Mouse (Mus musculus) CH12.LX (cell line): ENCODE measurements around the gene Tlcd1. TPM values are rescaled to one million over a fixed set of nuclear protein-coding genes. Genes with fewer than 3 reads are reported as not detected.
A peak's percentile ranks its signal among the peaks of the same experiment; 100 is the strongest.

Source experiments
- DNase-seq: peaks from one replicate; pipeline ENCODE4 v3.0.0-alpha.2; 2013; ENCODE audit errors: extremely low read depth
- H3K27ac ChIP-seq: 2 replicates; pipeline ENCODE4 v1.5.1; 2012; ENCODE audit warnings: low read depth, mild to moderate bottlenecking, control low read depth, moderate library complexity; ENCODE audit not compliant: insufficient read depth
- H3K27me3 ChIP-seq: replicated peaks from 2 replicates; pipeline ENCODE3; 2012; ENCODE audit warnings: inconsistent platforms
- H3K36me3 ChIP-seq, 2 experiments: replicated peaks in 1 of 2; 2 replicates each; pipeline versions ENCODE3 to v1.6.1; 2012; ENCODE audit warnings: inconsistent platforms in 1 of 2, low read length in 1 of 2, mild to moderate bottlenecking in 1 of 2, mixed read lengths in 1 of 2, moderate library complexity in 1 of 2; ENCODE audit not compliant: control insufficient read depth in 1 of 2, insufficient read depth in 1 of 2
- H3K4me1 ChIP-seq, 2 experiments: 2 replicates each; pipeline ENCODE4 v1.6.1; 2012; ENCODE audit warnings: inconsistent platforms in 1 of 2, moderate library complexity in 1 of 2; ENCODE audit not compliant: insufficient read depth in 2 of 2, control insufficient read depth in 1 of 2
- H3K4me2 ChIP-seq: 2 replicates; pipeline ENCODE4 v1.6.1; 2012; ENCODE audit warnings: low read depth, mild to moderate bottlenecking, control low read depth; ENCODE audit not compliant: poor library complexity, insufficient read depth, severe bottlenecking
- H3K4me3 ChIP-seq, 3 experiments: fragments of 150-350 bp in 1 of 3; sonication (generic) in 1 of 3; replicated peaks in 1 of 3; 2 replicates each; pipeline versions ENCODE3 to v1.5.1; 2011 to 2012; ENCODE audit warnings: low read depth in 2 of 3, low read length in 2 of 3, mild to moderate bottlenecking in 2 of 3, moderate library complexity in 2 of 3, control low read depth in 1 of 3, improper control_type of control experiment in 1 of 3, inconsistent platforms in 1 of 3, mixed read lengths in 1 of 3; ENCODE audit not compliant: poor library complexity in 1 of 3
- H3K79me2 ChIP-seq: replicated peaks from 2 replicates; pipeline ENCODE4 v1.6.1; 2012; ENCODE audit warnings: mild to moderate bottlenecking, moderate library complexity; ENCODE audit not compliant: control insufficient read depth, poor library complexity, insufficient read depth, severe bottlenecking; ENCODE audit errors: extremely low read depth
- H3K9ac ChIP-seq: 2 replicates; pipeline ENCODE4 v1.6.1; 2012; ENCODE audit warnings: low read depth, mild to moderate bottlenecking, control low read depth, moderate library complexity; ENCODE audit not compliant: insufficient read depth
- H3K9me3 ChIP-seq: replicated peaks from 2 replicates; pipeline ENCODE3; 2012; ENCODE audit warnings: low read length, inconsistent platforms, mixed read lengths
- BHLHE40 ChIP-seq: IDR thresholded peaks from 2 replicates; pipeline ENCODE4 v1.6.1; 2011; ENCODE audit warnings: mild to moderate bottlenecking, low read depth, low read length, improper control_type of control experiment
- CHD1 ChIP-seq: IDR thresholded peaks from 2 replicates; pipeline ENCODE4 v1.6.1; 2012; ENCODE audit warnings: low read depth, low read length, improper control_type of control experiment, inconsistent platforms
- CHD2 ChIP-seq: IDR thresholded peaks from 2 replicates; pipeline ENCODE4 v1.6.1; 2011; ENCODE audit warnings: low read length, improper control_type of control experiment
- CTCF ChIP-seq, 2 experiments: IDR thresholded peaks in 1 of 2; conservative IDR thresholded peaks in 1 of 2; 2 replicates each; pipeline ENCODE4 v1.5.1; 2011 to 2012; ENCODE audit warnings: low read depth in 2 of 2, low read length in 2 of 2, improper control_type of control experiment in 1 of 2, inconsistent platforms in 1 of 2, mild to moderate bottlenecking in 1 of 2, moderate library complexity in 1 of 2
- E2F4 ChIP-seq: IDR thresholded peaks from 2 replicates; pipeline ENCODE4 v1.6.1; 2011; ENCODE audit warnings: low read depth, low read length, improper control_type of control experiment; ENCODE audit not compliant: insufficient replicate concordance
- ELF1 ChIP-seq: IDR thresholded peaks from 2 replicates; pipeline ENCODE4 v1.6.1; 2014; ENCODE audit warnings: low read depth, mild to moderate bottlenecking, inconsistent platforms, low read length, improper control_type of control experiment
- EP300 ChIP-seq: IDR thresholded peaks from 2 replicates; pipeline ENCODE4 v1.6.1; 2011; ENCODE audit warnings: low read length, improper control_type of control experiment
- ETS1 ChIP-seq: conservative IDR thresholded peaks from 2 replicates; pipeline ENCODE4 v1.6.1; 2012; ENCODE audit warnings: low read depth, mild to moderate bottlenecking, inconsistent platforms, low read length, improper control_type of control experiment, moderate library complexity
- GABPA ChIP-seq: IDR thresholded peaks from 2 replicates; pipeline ENCODE4 v1.6.1; 2012; ENCODE audit warnings: low read depth, low read length, improper control_type of control experiment, inconsistent platforms; ENCODE audit not compliant: insufficient replicate concordance
- HCFC1 ChIP-seq: IDR thresholded peaks from 2 replicates; pipeline ENCODE4 v1.6.1; 2012; ENCODE audit warnings: low read depth, mild to moderate bottlenecking, inconsistent platforms, low read length, improper control_type of control experiment
- IRF4 ChIP-seq: IDR thresholded peaks from 2 replicates; pipeline ENCODE4 v1.6.1; 2014; ENCODE audit warnings: low read depth, mild to moderate bottlenecking, inconsistent platforms, low read length, improper control_type of control experiment
- JUN ChIP-seq: IDR thresholded peaks from 2 replicates; pipeline ENCODE4 v1.6.1; 2011; ENCODE audit warnings: low read depth, mild to moderate bottlenecking, low read length, improper control_type of control experiment, moderate library complexity; ENCODE audit not compliant: insufficient read depth
- JUND ChIP-seq: conservative IDR thresholded peaks from 2 replicates; pipeline ENCODE4 v1.6.1; 2011; ENCODE audit warnings: low read depth, low read length, improper control_type of control experiment
- KAT2A ChIP-seq: IDR thresholded peaks from 2 replicates; pipeline ENCODE4 v1.6.1; 2012; ENCODE audit warnings: low read length, improper control_type of control experiment, inconsistent platforms; ENCODE audit not compliant: insufficient replicate concordance
- MAFK ChIP-seq: IDR thresholded peaks from 2 replicates; pipeline ENCODE4 v1.6.1; 2011; ENCODE audit warnings: low read length, improper control_type of control experiment; ENCODE audit not compliant: insufficient replicate concordance
- MAX ChIP-seq: IDR thresholded peaks from 2 replicates; pipeline ENCODE4 v1.6.1; 2011; ENCODE audit warnings: low read length, improper control_type of control experiment
- MAZ ChIP-seq: IDR thresholded peaks from 2 replicates; pipeline ENCODE4 v1.6.1; 2012; ENCODE audit warnings: low read depth, mild to moderate bottlenecking, inconsistent platforms, low read length, improper control_type of control experiment, moderate library complexity
- MEF2A ChIP-seq: IDR thresholded peaks from 2 replicates; pipeline ENCODE4 v1.6.1; 2014; ENCODE audit warnings: low read depth, mild to moderate bottlenecking, inconsistent platforms, low read length, improper control_type of control experiment, borderline replicate concordance
- MXI1 ChIP-seq: IDR thresholded peaks from 2 replicates; pipeline ENCODE4 v1.6.1; 2011; ENCODE audit warnings: mild to moderate bottlenecking, low read depth, low read length, improper control_type of control experiment
- MYC ChIP-seq: IDR thresholded peaks from 2 replicates; pipeline ENCODE4 v1.6.1; 2011; ENCODE audit warnings: low read depth, mild to moderate bottlenecking, improper control_type of control experiment, low read length
- NELFE ChIP-seq: IDR thresholded peaks from 2 replicates; pipeline ENCODE4 v1.6.1; 2011; ENCODE audit warnings: low read depth, low read length, improper control_type of control experiment
- NRF1 ChIP-seq: IDR thresholded peaks from 2 replicates; pipeline ENCODE4 v1.6.1; 2014; ENCODE audit warnings: low read depth, mild to moderate bottlenecking, inconsistent platforms, low read length, improper control_type of control experiment, moderate library complexity
- PAX5 ChIP-seq: IDR thresholded peaks from 2 replicates; pipeline ENCODE4 v1.6.1; 2012; ENCODE audit warnings: low read length, inconsistent platforms, mixed read lengths
- POLR2A ChIP-seq: IDR thresholded peaks from 2 replicates; pipeline ENCODE4 v1.6.1; 2011; ENCODE audit warnings: low read depth, mild to moderate bottlenecking, improper control_type of control experiment, low read length
- POLR2AphosphoS2 ChIP-seq: IDR thresholded peaks from 2 replicates; pipeline ENCODE4 v1.6.1; 2011; ENCODE audit warnings: low read depth, low read length, improper control_type of control experiment
- RAD21 ChIP-seq: IDR thresholded peaks from 2 replicates; pipeline ENCODE4 v1.6.1; 2011; ENCODE audit warnings: low read depth, mild to moderate bottlenecking, low read length, improper control_type of control experiment, moderate library complexity
- RCOR1 ChIP-seq: conservative IDR thresholded peaks from 2 replicates; pipeline ENCODE4 v1.6.1; 2012; ENCODE audit warnings: low read depth, mild to moderate bottlenecking, inconsistent platforms, low read length, improper control_type of control experiment
- SIN3A ChIP-seq: IDR thresholded peaks from 2 replicates; pipeline ENCODE4 v1.6.1; 2012; ENCODE audit warnings: low read length, improper control_type of control experiment, inconsistent platforms
- SMC3 ChIP-seq: IDR thresholded peaks from 2 replicates; pipeline ENCODE4 v1.6.1; 2011; ENCODE audit warnings: low read depth, low read length, improper control_type of control experiment
- TBP ChIP-seq: conservative IDR thresholded peaks from 2 replicates; pipeline ENCODE4 v1.6.1; 2011; ENCODE audit warnings: low read depth, low read length, improper control_type of control experiment
- TCF12 ChIP-seq: IDR thresholded peaks from 2 replicates; pipeline ENCODE4 v1.6.1; 2014; ENCODE audit warnings: low read depth, mild to moderate bottlenecking, inconsistent platforms, low read length, improper control_type of control experiment
- UBTF ChIP-seq: IDR thresholded peaks from 2 replicates; pipeline ENCODE4 v1.6.1; 2012; ENCODE audit warnings: low read depth, mild to moderate bottlenecking, inconsistent platforms, low read length, improper control_type of control experiment, moderate library complexity
- USF1 ChIP-seq: IDR thresholded peaks from 2 replicates; pipeline ENCODE4 v1.6.1; 2014; ENCODE audit warnings: low read depth, mild to moderate bottlenecking, inconsistent platforms, low read length, improper control_type of control experiment
- USF2 ChIP-seq: conservative IDR thresholded peaks from 2 replicates; pipeline ENCODE4 v1.6.1; 2011; ENCODE audit warnings: low read depth, low read length, improper control_type of control experiment
- ZC3H11A ChIP-seq: IDR thresholded peaks from 2 replicates; pipeline ENCODE4 v1.6.1; 2012; ENCODE audit warnings: low read depth, mild to moderate bottlenecking, inconsistent platforms, low read length, improper control_type of control experiment
- ZKSCAN1 ChIP-seq: IDR thresholded peaks from 2 replicates; pipeline ENCODE4 v1.6.1; 2012; ENCODE audit warnings: low read depth, inconsistent platforms, low read length, improper control_type of control experiment, borderline replicate concordance
- ZMIZ1 ChIP-seq: IDR thresholded peaks from 2 replicates; pipeline ENCODE4 v1.6.1; 2012; ENCODE audit warnings: low read depth, mild to moderate bottlenecking, inconsistent platforms, low read length, improper control_type of control experiment
- ZNF384 ChIP-seq: IDR thresholded peaks from 2 replicates; pipeline ENCODE4 v1.6.1; 2012; ENCODE audit warnings: low read depth, low read length, improper control_type of control experiment, inconsistent platforms
- dilution Hi-C: fragments of 300-500 bp; cut with MboI; formaldehyde crosslinking; loops from 2 replicates; pipeline ENCODE4 v1.14.3; 2020; ENCODE audit warnings: low sequenced_read_pairs; ENCODE audit not compliant: extremely low pct_unique_long_range_greater_than_20kb, extremely low pct_ligation_motif_present
- in situ Hi-C: fragments of 300-500 bp; cut with MboI; formaldehyde crosslinking; loops from 3 replicates; pipeline ENCODE4 v1.14.3; 2019; ENCODE audit warnings: low sequenced_read_pairs, low pct_ligation_motif_present, low pct_unique_long_range_greater_than_20kb, mixed read lengths
- polyA plus RNA-seq: library from polyadenylated mRNA; unstranded; fragments of >175 nt; gene quantifications from 2 replicates; pipeline ENCODE4 v1.2.1, GENCODE M21; 2012; ENCODE audit warnings: low read depth; ENCODE audit not compliant: insufficient read length
- total RNA-seq, 2 experiments: library from RNA; depleted of rRNA; stranded (reverse); fragments of 300-350 nt in 1 of 2; fragments of >200 nt in 1 of 2; gene quantifications; 2 replicates each; pipeline ENCODE4 v1.2.3; 2012 to 2014

The Tlcd1 gene
- total and polyA plus RNA-seq, 3 experiments = 15.6 to 20.3 (median 16.4) TPM

GRCm38 (mm10) chr11:78159096-78159495, 17.4 kb upstream of the Tlcd1 start:
- Histone ChIP-seq H3K79me2 (peaks cover 21% of the 10 kb centered on the region), H3K36me3 (peaks cover 70 to 84% of the 10 kb centered on the region in 2 experiments), H3K27ac (no peak overlapping the region), H3K4me3 (no peak overlapping the region), H3K27me3 (no peaks in the 10 kb centered on the region), H3K9me3 (no peaks in the 10 kb centered on the region), H3K4me2 (no peak overlapping the region), H3K9ac (no peak overlapping the region), H3K4me1 (peaks cover 20 to 44% of the 10 kb centered on the region in 2 experiments)
- dilution Hi-C loops (no loop called here), in situ Hi-C loops (no loop called here)
- peak; percentile 93 for TF ChIP-seq RAD21
- peak; percentile 83 for TF ChIP-seq SIN3A
- no peak for TF ChIP-seq E2F4
- peak; percentile 100 for TF ChIP-seq CTCF (conservative IDR thresholded peaks at IDR 0.05 in 1 of 2, IDR thresholded peaks at IDR 0.05 in 1 of 2; ENCODE audit: low read depth in 2 of 2, low read length in 2 of 2)
- no peak for TF ChIP-seq ZMIZ1
- peak; percentile 69; the same call in 1 of the 2 replicates for TF ChIP-seq MEF2A
- no peak for TF ChIP-seq NRF1
- TF ChIP-seq JUN = no peak
- peak; percentile 68 for TF ChIP-seq TCF12
- TF ChIP-seq ZNF384 = peak; percentile 49; the same call in 1 of the 2 replicates
- TF ChIP-seq ETS1 = no peak
- no peak for TF ChIP-seq MXI1
- no peak; the same call in 1 of the 2 replicates for TF ChIP-seq JUND
- TF ChIP-seq EP300 = no peak
- peak; percentile 100 for TF ChIP-seq SMC3
- peak; percentile 76 for TF ChIP-seq MYC
- no peak for TF ChIP-seq CHD1
- TF ChIP-seq PAX5 = no peak
- TF ChIP-seq USF1 = no peak
- TF ChIP-seq UBTF = no peak
- TF ChIP-seq NELFE = peak; percentile 87; the same call in 1 of the 2 replicates
- no peak for TF ChIP-seq TBP
- TF ChIP-seq BHLHE40 = no peak
- peak; percentile 35; the same call in 1 of the 2 replicates for TF ChIP-seq ELF1
- peak; percentile 91 for TF ChIP-seq ZC3H11A
- no peak; the same call in 1 of the 2 replicates for TF ChIP-seq POLR2AphosphoS2
- no peak for TF ChIP-seq MAX
- no peak for TF ChIP-seq KAT2A
- no peak for TF ChIP-seq CHD2
- TF ChIP-seq ZKSCAN1 = no peak
- no peak for TF ChIP-seq MAFK
- TF ChIP-seq GABPA = no peak
- no peak for TF ChIP-seq RCOR1
- peak; percentile 47 for TF ChIP-seq HCFC1
- TF ChIP-seq POLR2A = no peak; the same call in 1 of the 2 replicates
- peak; percentile 83; the same call in 1 of the 2 replicates for TF ChIP-seq MAZ
- no peak for TF ChIP-seq USF2
- TF ChIP-seq IRF4 = peak; percentile 85
- DNase-seq = peak; percentile 94
